Mouse (Mus musculus) embryonic facial prominence, embryonic 10.5 days (tissue): ENCODE results near the gene Mprip. TPM values are rescaled to one million over a fixed set of nuclear protein-coding genes. Genes with fewer than 3 reads are reported as not detected.

ENCODE experiments used
- DNase-seq: peaks from one replicate; pipeline ENCODE4 v3.0.0-alpha.2; 2017; ENCODE audit warnings: low spot score
- H3K27ac ChIP-seq: fragments of 300-500 bp; sonication (generic); replicated peaks from 2 replicates; pipeline ENCODE4 v1.5.1; 2016; ENCODE audit warnings: mild to moderate bottlenecking
- H3K27me3 ChIP-seq: fragments of 300-500 bp; sonication (generic); replicated peaks from 2 replicates; pipeline ENCODE4 v1.6.1; 2016; ENCODE audit warnings: low read depth, mild to moderate bottlenecking; ENCODE audit not compliant: poor library complexity, severe bottlenecking
- H3K36me3 ChIP-seq: fragments of 300-500 bp; sonication (generic); replicated peaks from 2 replicates; pipeline ENCODE4 v1.6.1; 2016; ENCODE audit warnings: mild to moderate bottlenecking, moderate library complexity
- H3K4me1 ChIP-seq: fragments of 300-500 bp; sonication (generic); 2 replicates; pipeline ENCODE4 v1.6.1; 2016
- H3K4me3 ChIP-seq: fragments of 300-500 bp; sonication (generic); 2 replicates; pipeline ENCODE4 v1.5.1; 2016; ENCODE audit warnings: mild to moderate bottlenecking, moderate library complexity
- H3K9me3 ChIP-seq: fragments of 300-500 bp; sonication (generic); 2 replicates; pipeline ENCODE4 v1.6.1; 2016; ENCODE audit warnings: mild to moderate bottlenecking
- WGBS: fragments of 180-500 bp; shearing (Covaris S2); methylation state at CpG from one replicate; pipeline ENCODE4 v1.1.7; 2016; 5-methylcytosine and 5-hydroxymethylcytosine counted together
- polyA plus RNA-seq: library from polyadenylated mRNA; unstranded; fragments of >200 nt; fragmentation: Nextera tagmentation; extraction: Ambion mirVana; gene quantifications from 2 replicates; pipeline ENCODE4 v1.2.1, GENCODE M21; 2016

Mprip gene
- polyA plus RNA-seq, 1 experiment from 2014 or later, result 40.8 TPM

DNA sequence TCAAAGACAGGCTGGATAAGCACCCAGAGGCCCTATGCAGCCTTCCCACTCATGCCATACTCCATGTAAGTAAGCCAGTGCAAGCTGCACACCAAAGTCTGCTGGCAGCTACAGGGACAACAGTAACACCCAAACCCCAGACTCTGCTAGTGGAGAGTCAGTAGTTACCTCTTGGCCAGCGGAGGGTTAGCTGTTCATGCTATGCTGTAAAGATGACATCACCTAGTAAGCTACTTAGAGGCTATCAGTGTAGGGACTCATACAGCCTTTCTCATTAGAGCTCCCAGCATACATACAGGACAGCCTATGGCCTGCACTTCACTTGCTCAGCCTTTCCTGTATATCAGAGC lies 117.7 kb downstream of the Mprip start:
- H3K4me3 ChIP-seq, result no peak overlapping the region
- DNase-seq, result no peak
- no peaks in the 10 kb centered on the region for H3K27me3 ChIP-seq
- peaks cover 55% of the 10 kb centered on the region for H3K36me3 ChIP-seq
- H3K4me1 ChIP-seq, result no peaks in the 10 kb centered on the region
- H3K9me3 ChIP-seq, result no peaks in the 10 kb centered on the region
- H3K27ac ChIP-seq, result no peak overlapping the region
- WGBS, result 67% methylated on average over 1 of the region's 1 CpGs

- WGBS, result 89% methylated on average over 4 of the region's 4 CpGs
- no peak for DNase-seq
- no peaks in the 10 kb centered on the region for H3K4me1 ChIP-seq
- peaks cover 49% of the 10 kb centered on the region for H3K36me3 ChIP-seq
- no peaks in the 10 kb centered on the region for H3K9me3 ChIP-seq
- H3K27me3 ChIP-seq, result no peaks in the 10 kb centered on the region
- H3K27ac ChIP-seq, result no peak overlapping the region
- no peak overlapping the region for H3K4me3 ChIP-seq
Measured at GRCm38 (mm10) chr11:59779406-59779805, 118.3 kb downstream of the Mprip start.

GRCm38 (mm10) chr11:59780241-59780640 lies 119.1 kb downstream of the Mprip start:
- H3K4me1 ChIP-seq, result no peaks in the 10 kb centered on the region
- DNase-seq, result no peak
- H3K36me3 ChIP-seq, result peaks cover 41% of the 10 kb centered on the region
- no peak overlapping the region for H3K27ac ChIP-seq
- 92% methylated on average over 4 of the region's 4 CpGs for WGBS
- H3K9me3 ChIP-seq, result no peaks in the 10 kb centered on the region
- H3K27me3 ChIP-seq, result 0 out of 2 replicates have a peak, but pooled peaks cover 2% of the 10 kb centered on the region
- no peak overlapping the region for H3K4me3 ChIP-seq

DNA sequence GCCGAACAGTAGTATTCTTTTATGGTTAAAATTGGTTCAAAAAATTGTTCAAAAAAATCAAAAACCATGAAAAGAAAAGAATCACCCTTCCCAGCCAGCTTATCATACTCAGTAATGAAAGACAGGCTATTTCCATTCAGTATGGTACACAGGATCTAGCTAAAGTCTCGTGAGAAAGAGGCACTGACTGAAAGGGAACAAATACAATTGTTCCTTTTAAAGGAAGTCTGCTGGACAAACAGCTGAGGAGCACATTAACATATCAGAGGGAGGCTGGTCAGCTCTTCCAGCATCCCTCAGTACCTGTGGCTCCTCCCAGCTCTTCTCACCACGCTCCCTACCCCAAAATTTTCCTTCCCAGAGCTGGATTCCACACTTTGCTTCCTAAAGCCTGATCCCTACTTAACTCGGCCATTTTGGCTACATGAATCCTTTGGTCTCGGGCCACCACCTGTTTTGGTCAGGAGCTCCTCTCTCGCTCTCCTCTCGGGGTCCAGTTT lies 121.0 kb downstream of the Mprip start:
- WGBS, result 76% methylated on average over 7 of the region's 7 CpGs
- H3K4me3 ChIP-seq, result no peak overlapping the region
- peaks cover 20% of the 10 kb centered on the region for H3K27me3 ChIP-seq
- H3K4me1 ChIP-seq, result peaks cover 4% of the 10 kb centered on the region
- H3K9me3 ChIP-seq, result no peaks in the 10 kb centered on the region
- no peak for DNase-seq
- peaks cover 22% of the 10 kb centered on the region for H3K36me3 ChIP-seq
- H3K27ac ChIP-seq, result no peak overlapping the region

GRCm38 (mm10) chr11:59783591-59783990 lies 122.5 kb downstream of the Mprip start:
- H3K4me1 ChIP-seq, result peaks cover 10% of the 10 kb centered on the region
- H3K4me3 ChIP-seq, result no peak overlapping the region
- peaks cover 23% of the 10 kb centered on the region for H3K27me3 ChIP-seq
- H3K27ac ChIP-seq, result no peak overlapping the region
- H3K36me3 ChIP-seq, result peaks cover 9% of the 10 kb centered on the region
- 91% methylated on average over 6 of the region's 6 CpGs for WGBS
- no peaks in the 10 kb centered on the region for H3K9me3 ChIP-seq
- DNase-seq, result no peak

DNA sequence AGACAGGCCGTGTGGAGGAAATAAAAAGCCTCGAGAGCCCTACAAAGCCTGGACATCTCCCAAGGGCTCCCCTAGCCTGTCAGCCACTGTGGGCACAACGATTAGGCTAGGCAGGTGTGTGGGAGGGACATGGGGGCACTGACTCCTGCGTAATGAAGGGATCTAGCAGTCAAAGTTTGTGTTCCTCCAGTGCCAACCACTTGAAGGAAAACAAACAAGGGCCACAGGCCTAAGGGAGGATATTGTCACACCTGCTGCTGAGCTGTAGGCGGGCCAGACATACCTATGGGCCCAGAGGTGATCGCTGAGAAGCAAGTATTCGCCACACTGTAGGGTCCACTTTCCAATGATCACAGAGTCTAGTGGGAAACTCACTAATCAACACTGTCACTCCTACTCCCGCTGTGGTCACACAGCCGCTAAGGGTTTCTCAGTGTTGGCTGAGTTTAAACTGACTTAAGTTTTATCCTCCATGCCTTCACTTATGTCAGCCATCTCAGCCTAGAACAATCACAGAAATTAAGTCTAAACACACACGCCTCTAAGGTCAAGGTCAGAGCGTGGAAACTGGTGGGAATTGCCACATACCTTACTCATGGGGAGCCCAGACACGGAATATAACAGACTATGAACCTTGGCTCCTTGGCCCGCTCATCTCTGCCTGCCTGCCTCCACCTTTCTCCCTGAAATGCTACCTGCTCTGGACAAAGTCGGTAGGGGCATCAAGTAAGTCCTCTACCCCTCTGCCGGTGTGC lies 125.5 kb downstream of the Mprip start:
- peaks cover 25% of the 10 kb centered on the region for H3K27me3 ChIP-seq
- H3K9me3 ChIP-seq, result no peaks in the 10 kb centered on the region
- peak overlapping the region; percentile 71; the same call in 1 of the 2 replicates for H3K27ac ChIP-seq
- peaks cover 7% of the 10 kb centered on the region for H3K36me3 ChIP-seq
- peak overlapping the region; percentile 64 for H3K4me3 ChIP-seq
- WGBS, result 53% methylated on average over 15 of the region's 15 CpGs
- no peak for DNase-seq
- peaks cover 10% of the 10 kb centered on the region for H3K4me1 ChIP-seq

DNA sequence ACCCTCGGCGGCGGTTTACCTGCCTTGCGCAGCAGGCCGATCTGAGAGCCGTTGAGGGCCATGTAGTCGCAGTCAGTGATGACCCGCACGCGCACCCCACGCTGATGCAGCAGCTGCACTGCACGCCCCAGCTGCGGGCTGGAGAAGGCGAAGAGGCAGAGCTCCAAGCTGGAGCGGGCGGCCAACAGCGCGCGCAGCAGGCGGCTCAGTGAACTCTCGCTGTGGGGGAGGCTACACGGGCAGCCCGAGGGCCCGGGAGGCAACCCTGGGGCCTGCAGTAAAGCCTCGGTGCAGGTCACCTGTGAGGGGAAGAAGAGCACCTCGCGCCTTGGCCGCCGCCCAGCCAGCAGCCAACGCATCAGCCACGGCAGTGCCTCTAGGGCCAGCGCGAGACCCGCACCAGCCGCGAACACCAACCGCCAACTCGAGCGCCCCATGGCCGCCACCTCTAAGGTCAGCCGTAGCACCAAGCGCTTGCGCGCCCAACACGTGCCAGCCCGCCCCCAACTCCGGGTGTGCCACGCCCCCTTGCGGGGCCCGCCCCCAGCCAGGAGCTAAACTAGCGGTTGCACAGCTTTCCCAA lies 126.2 kb downstream of the Mprip start, which contains the start of gene Pld6:
Pld6 (minus strand) TSS at position 447 of the 583 bp plus-strand sequence.
- peaks cover 10% of the 10 kb centered on the region for H3K4me1 ChIP-seq
- WGBS, result 2% methylated on average over 51 of the region's 51 CpGs
- no peaks in the 10 kb centered on the region for H3K9me3 ChIP-seq
- peaks cover 13% of the 10 kb centered on the region for H3K36me3 ChIP-seq
- peak within 1 kb of the TSS; percentile 71 for H3K27ac ChIP-seq
- peaks cover 25% of the 10 kb centered on the region for H3K27me3 ChIP-seq
- peak; percentile 85 for DNase-seq
- H3K4me3 ChIP-seq, result peak within 1 kb of the TSS; percentile 64

DNA sequence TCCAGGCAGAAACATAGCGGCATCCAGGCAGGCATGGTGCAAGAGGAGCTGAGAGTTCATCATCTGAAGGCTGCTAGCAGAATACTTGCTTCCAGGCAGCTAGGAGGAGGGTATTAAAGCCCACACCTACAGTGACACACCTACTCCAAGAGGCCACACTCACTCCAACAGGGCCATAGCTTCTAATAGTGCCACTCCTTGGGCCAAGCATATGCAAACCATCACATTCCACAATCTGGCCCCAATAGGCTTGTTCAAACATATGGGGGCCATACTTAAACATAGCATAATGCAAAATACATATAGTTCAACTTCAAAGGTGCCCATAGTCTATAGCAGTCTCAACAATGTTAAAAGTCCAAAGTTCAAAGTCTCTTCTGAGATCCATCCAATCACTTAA lies 128.2 kb downstream of the Mprip start:
- peaks cover 10% of the 10 kb centered on the region for H3K4me1 ChIP-seq
- DNase-seq, result no peak
- WGBS, result 90% methylated on average over 1 of the region's 1 CpGs
- peaks cover 25% of the 10 kb centered on the region for H3K27me3 ChIP-seq
- H3K27ac ChIP-seq, result no peak overlapping the region
- H3K4me3 ChIP-seq, result no peak overlapping the region
- no peaks in the 10 kb centered on the region for H3K9me3 ChIP-seq
- peaks cover 34% of the 10 kb centered on the region for H3K36me3 ChIP-seq

DNA sequence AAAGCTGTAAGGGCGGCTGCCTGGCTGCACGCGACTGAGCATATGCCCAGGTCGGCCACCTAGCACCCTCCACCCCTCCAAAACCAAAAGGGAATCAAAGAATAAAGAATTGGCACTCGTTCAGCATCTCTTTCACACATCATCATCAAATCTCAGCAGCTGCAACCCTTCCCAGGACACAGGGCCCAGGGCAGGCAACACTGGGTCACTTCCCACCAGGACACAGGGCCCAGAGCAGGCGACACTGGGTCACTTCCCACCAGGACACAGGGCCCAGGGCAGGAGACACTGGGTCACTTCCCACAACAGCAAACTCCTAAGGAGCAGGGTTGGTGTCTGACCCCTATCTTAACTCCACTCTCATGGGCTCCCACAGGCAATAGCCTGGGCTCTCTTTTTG lies 132.3 kb downstream of the Mprip start:
- 0 out of 2 replicates have a peak, but pooled peaks cover 3% of the 10 kb centered on the region for H3K27me3 ChIP-seq
- no peaks in the 10 kb centered on the region for H3K9me3 ChIP-seq
- 91% methylated on average over 6 of the region's 6 CpGs for WGBS

GRCm38 (mm10) chr11:59800412-59800811 lies 139.3 kb downstream of the Mprip start:
- WGBS, result 93% methylated on average over 10 of the region's 10 CpGs
- H3K36me3 ChIP-seq, result peaks cover 100% of the 10 kb centered on the region
- H3K27ac ChIP-seq, result no peak overlapping the region
- no peaks in the 10 kb centered on the region for H3K4me1 ChIP-seq
- H3K27me3 ChIP-seq, result no peaks in the 10 kb centered on the region
- no peak for DNase-seq
- no peaks in the 10 kb centered on the region for H3K9me3 ChIP-seq
- H3K4me3 ChIP-seq, result no peak overlapping the region

More for the DNA sequence above, 132.3 kb downstream of the Mprip start:
- Histone ChIP-seq H3K36me3 (peaks cover 74% of the 10 kb centered on the region), H3K4me3 (no peak overlapping the region), H3K27ac (no peak overlapping the region), H3K4me1 (no peaks in the 10 kb centered on the region)
- no peak for DNase-seq

- Histone ChIP-seq H3K4me3 (no peak overlapping the region), H3K27me3 (no peaks in the 10 kb centered on the region), H3K4me1 (no peaks in the 10 kb centered on the region), H3K27ac (no peak overlapping the region), H3K9me3 (no peaks in the 10 kb centered on the region), H3K36me3 (peaks cover 100% of the 10 kb centered on the region)
- WGBS, result 94% methylated on average over 8 of the region's 8 CpGs
- no peak for DNase-seq
Measured at GRCm38 (mm10) chr11:59801881-59802280, 140.8 kb downstream of the Mprip start.

DNA sequence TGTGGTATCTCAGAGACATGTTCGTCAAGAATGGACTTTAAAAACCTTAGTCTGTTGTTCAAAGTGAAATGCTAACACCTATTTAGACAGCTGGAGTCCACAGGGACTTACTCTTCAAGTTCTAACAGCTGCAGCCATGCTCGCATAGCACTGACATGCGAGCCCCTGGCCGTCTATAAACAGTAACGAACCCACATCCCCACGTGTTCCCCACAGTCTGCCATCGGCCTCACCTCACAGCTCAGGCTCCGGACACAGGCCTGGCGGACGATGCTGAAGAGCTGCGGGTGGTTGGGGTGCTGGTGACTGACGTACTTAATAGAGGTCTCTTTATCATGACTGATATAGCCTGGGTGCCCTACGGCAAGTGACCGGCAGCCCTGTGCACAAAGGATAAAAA lies 142.4 kb downstream of the Mprip start:
- Histone ChIP-seq H3K27me3 (no peaks in the 10 kb centered on the region), H3K27ac (no peak overlapping the region), H3K4me1 (peaks cover 4% of the 10 kb centered on the region), H3K36me3 (peaks cover 95% of the 10 kb centered on the region), H3K9me3 (no peaks in the 10 kb centered on the region), H3K4me3 (no peak overlapping the region)
- 94% methylated on average over 14 of the region's 14 CpGs for WGBS
- DNase-seq, result no peak
